Mouse (Mus musculus) retina, embryonic 14.5 days (tissue): ENCODE data around the gene AI987944.

Source experiments
- DNase-seq: peaks from one replicate; pipeline ENCODE4 v3.0.0-alpha.2; 2015; ENCODE audit warnings: low spot score

AI987944 gene

DNA sequence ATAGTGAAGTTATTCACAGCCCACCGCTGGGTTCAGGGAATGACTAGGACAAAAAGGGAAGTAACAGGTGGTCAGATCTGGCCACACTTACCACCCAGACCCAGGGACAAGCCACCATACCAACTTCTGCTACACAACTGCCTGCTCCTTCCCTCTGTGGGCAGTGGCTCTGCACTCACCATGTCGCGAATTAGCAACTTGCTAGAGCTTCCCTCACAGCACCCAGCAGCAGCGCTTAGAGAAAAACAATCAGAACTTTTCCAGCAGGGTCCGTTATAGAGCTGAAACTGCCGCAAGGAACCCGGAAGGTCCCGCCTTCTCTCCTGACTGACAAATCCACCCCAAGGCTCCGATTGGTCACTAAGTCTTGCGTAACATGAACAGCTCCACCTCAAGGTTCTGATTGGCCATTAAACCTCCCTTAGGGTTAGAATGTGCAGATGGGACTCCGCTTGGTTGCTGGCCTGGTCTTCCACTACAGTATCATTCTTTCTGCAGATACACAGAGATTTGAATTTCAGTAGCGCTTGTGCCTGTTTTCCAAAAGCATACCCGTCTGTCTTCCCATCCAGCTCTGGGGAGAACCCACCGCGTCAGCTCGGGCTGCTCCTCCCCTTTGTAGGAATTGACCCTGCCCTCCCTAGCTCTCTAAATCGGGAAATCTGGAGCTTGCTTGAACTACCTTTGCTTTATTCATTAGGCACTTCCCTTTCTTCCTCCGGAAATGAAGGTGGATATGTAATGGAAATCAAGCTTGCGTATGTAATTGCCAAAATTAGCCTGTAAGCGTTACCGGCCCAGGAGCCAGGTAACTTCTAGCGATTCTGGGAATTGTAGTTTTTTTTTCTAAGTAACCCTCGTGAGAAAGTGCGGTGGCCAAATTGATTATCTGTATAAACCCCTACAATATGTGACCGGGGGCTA is at the start of gene AI987944:
TSS of gene AI987944 (minus strand) at position 332 of the 924 bp plus-strand sequence.
- DNase-seq, result peak; percentile 92

DNA sequence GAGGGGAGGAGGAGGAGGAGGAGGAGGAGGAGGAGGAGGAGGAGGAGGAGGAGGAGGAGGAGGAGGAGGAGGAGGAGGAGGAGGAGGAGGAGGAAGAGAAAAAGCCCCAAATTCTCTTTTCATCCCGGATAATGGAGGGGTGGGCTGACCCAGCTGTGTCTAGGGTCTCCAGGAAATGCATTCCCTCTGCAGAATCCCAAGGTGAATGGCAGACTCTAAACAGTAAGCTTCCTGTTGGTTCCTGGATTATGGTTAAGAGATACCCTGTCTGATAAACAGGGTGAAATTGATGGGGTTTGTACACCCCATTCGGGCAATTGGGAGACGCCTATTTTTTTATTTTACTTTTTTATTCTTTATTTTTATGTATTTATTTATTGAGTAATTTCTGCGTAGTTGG is 951 bp upstream of the AI987944 start:
- DNase-seq, result peak; percentile 3
